Mouse (Mus musculus) kidney, postnatal 0 days (tissue): ENCODE measurements around the gene Nme3. TPM values are rescaled to one million over a fixed set of nuclear protein-coding genes. Genes with fewer than 3 reads are reported as not detected.

Experiments used
- ATAC-seq: fragments of 200-750 bp; cut with Nextera tagmentation; replicated peaks from 2 replicates; pipeline ENCODE4 v1.8.0; 2017; ENCODE audit warnings: low read depth, moderate number of reproducible peaks, moderate TSS enrichment, moderate library complexity; ENCODE audit not compliant: low FRiP score
- DNase-seq: peaks from one replicate; pipeline ENCODE4 v3.0.0-alpha.2; 2016; ENCODE audit warnings: low spot score
- H3K27ac ChIP-seq: fragments of 300-500 bp; sonication (generic); 2 replicates; pipeline ENCODE4 v1.5.1; 2014; ENCODE audit warnings: mild to moderate bottlenecking
- H3K27me3 ChIP-seq: fragments of 300-500 bp; sonication (generic); 2 replicates; pipeline ENCODE4 v1.6.1; 2014; ENCODE audit warnings: low read length, mixed read lengths; ENCODE audit not compliant: insufficient read depth
- H3K36me3 ChIP-seq: fragments of 300-500 bp; sonication (generic); 2 replicates; pipeline ENCODE4 v1.6.1; 2014; ENCODE audit warnings: low read length, mixed read lengths; ENCODE audit not compliant: insufficient read depth
- H3K4me1 ChIP-seq: fragments of 300-500 bp; sonication (generic); replicated peaks from 2 replicates; pipeline ENCODE4 v1.6.1; 2014; ENCODE audit warnings: antibody characterized with exemption, low read length, mixed read lengths; ENCODE audit not compliant: insufficient read depth
- H3K4me2 ChIP-seq: fragments of 300-500 bp; sonication (generic); 2 replicates; pipeline ENCODE4 v1.6.1; 2014; ENCODE audit warnings: mild to moderate bottlenecking, low read length, moderate library complexity, mixed read lengths
- H3K4me3 ChIP-seq: fragments of 300-500 bp; sonication (generic); replicated peaks from 2 replicates; pipeline ENCODE4 v1.5.1; 2014; ENCODE audit warnings: low read depth, low read length
- H3K9ac ChIP-seq: fragments of 300-500 bp; sonication (generic); 2 replicates; pipeline ENCODE4 v1.6.1; 2014; ENCODE audit warnings: low read depth, low read length
- H3K9me3 ChIP-seq: fragments of 300-500 bp; sonication (generic); replicated peaks from 2 replicates; pipeline ENCODE4 v1.6.1; 2016; ENCODE audit warnings: low read length, inconsistent platforms, mixed read lengths
- CTCF ChIP-seq: IDR thresholded peaks from 2 replicates; pipeline ENCODE4 v1.5.1; 2016; ENCODE audit warnings: antibody characterized with exemption, low read depth, mild to moderate bottlenecking, moderate library complexity
- WGBS: fragments of 180-500 bp; shearing (Covaris S2); extraction: QIAGEN DNeasy Blood & Tissue Kit; methylation state at CpG from one replicate; pipeline ENCODE4 v1.1.7; 2014; 5-methylcytosine and 5-hydroxymethylcytosine counted together
- polyA plus RNA-seq: library from polyadenylated mRNA; unstranded; fragments of >200 nt; fragmentation: Nextera tagmentation; extraction: Ambion mirVana; gene quantifications from 2 replicates; pipeline ENCODE4 v1.2.1, GENCODE M21; 2015

Nme3 gene
- polyA plus RNA-seq = 87.1 and 93.1 TPM in 2 replicates

DNA sequence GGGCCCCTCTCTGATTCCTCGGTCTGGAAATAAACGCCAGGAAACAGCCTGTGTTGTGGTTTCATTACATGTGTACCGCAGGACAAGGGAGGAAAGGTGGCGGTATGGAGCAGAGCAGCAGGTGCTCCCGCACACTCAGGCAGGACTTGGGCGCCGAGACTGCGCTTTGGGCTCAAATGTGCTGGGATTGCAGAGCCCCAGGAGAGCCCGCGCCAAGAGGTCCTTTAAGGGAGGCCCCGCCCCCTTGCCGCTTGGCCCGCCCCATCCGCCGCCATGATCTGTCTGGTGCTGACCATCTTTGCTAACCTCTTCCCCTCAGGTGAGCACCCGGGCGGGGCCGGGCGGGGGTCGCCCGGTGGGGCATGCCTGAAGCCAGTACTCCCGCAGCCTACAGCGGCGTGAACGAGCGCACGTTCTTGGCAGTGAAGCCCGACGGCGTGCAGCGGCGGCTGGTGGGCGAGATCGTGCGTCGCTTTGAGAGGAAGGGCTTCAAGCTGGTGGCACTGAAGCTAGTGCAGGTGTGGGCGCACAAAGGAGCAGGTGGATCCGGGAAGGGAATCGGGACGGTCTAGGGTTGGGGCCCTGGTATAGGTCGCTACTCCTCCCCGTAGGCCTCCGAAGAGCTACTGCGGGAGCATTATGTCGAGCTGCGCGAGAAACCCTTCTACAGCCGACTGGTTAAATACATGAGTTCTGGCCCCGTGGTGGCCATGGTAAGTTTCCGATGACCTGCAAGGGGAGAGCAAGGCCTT lies at the start of gene Nme3:
Gene Nme3, plus strand, starts transcription at position 260 of the 752 bp plus-strand sequence.
- DNase-seq = peak; percentile 86
- peak within 1 kb of the TSS; percentile 86 for H3K4me3 ChIP-seq

DNA sequence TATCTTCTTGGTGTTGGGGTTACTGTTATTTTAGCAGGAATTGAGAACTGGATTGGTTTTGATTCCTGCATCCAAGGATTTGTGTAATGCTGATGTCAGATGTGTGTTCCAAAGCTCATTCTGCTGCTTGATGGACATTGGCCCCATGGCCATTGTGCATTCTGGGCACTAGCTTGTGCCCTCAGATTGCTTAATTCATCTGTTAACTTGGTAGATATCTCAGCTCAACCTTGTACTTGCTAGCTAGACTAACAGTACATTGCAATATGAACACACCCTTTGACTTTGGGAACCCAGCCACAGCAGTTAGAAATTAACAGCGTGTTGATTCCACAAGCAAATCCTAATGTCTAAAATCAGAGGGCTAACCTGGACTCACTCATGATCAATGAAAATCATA lies 48.9 kb upstream of the Nme3 start:
- H3K4me2 ChIP-seq = no peak overlapping the region
- H3K4me3 ChIP-seq = no peak overlapping the region
- 0 out of 2 replicates have a peak, but pooled peaks cover 8% of the 10 kb centered on the region for H3K4me1 ChIP-seq
- no peaks in the 10 kb centered on the region for H3K27me3 ChIP-seq
- TF ChIP-seq CTCF = no peak
- no peak overlapping the region for H3K27ac ChIP-seq
- ATAC-seq = no peak
- H3K9me3 ChIP-seq = no peaks in the 10 kb centered on the region
- DNase-seq = no peak
- whole genome bisulfite sequencing = 98% methylated on average over 1 of the region's 1 CpGs
- no peaks in the 10 kb centered on the region for H3K36me3 ChIP-seq
- no peak overlapping the region for H3K9ac ChIP-seq

More for the DNA sequence above, at the start of gene Nme3:
- no peaks in the 10 kb centered on the region for H3K27me3 ChIP-seq
- WGBS = 1% methylated on average over 49 of the region's 50 CpGs
- H3K9me3 ChIP-seq = no peaks in the 10 kb centered on the region
- H3K36me3 ChIP-seq = peaks cover 48% of the 10 kb centered on the region
- H3K4me1 ChIP-seq = peaks cover 6% of the 10 kb centered on the region; the same call in 1 of the 2 replicates
- H3K4me2 ChIP-seq = peak within 1 kb of the TSS; percentile 95
- peak; percentile 67 for ATAC-seq
- peak; percentile 26; the same call in 1 of the 2 replicates for TF ChIP-seq CTCF
- peak within 1 kb of the TSS; percentile 93 for H3K9ac ChIP-seq
- peak within 1 kb of the TSS; percentile 89 for H3K27ac ChIP-seq

DNA sequence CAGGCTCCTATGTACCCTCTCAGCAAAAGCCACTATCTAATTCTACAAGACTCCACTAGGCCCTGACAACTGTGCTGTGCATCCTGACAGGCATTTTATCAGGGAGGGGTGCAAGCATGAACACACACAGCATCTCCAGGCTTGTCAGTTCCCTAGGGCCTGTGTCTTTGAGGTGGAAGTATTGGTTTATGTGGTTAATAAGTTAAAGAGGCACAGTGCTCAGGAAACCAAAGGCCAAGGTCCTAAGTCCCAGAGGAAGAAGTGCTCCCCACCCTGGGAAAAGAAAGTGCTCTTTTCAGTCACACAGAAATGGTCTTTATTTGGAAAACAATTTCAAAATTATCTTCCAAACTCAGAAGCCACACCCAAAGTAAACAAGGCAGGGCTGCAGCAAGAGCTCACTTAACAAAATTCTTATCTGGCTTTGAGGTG lies 47.7 kb upstream of the Nme3 start:
- H3K36me3 ChIP-seq = 0 out of 2 replicates have a peak, but pooled peaks cover 2% of the 10 kb centered on the region
- TF ChIP-seq CTCF = no peak

DNA sequence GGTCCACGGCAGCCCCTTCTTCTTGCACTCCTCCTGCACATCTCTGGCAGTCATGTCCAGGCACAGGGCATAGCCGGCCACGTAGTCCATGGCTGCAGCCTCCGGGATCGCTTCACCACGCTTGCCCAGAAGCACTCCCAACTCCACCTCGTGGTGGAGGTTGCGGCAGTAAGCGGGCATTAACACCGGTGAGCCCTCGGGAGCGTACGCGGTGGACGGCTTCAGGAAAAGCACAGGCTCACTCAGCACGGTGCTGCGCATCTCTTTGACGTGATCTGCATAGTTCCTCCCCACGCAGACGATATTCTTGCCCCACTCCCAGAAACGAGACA lies 46.6 kb upstream of the Nme3 start:
- Histone ChIP-seq H3K27me3 (no peaks in the 10 kb centered on the region), H3K36me3 (0 out of 2 replicates have a peak, but pooled peaks cover 3% of the 10 kb centered on the region), H3K4me1 (0 out of 2 replicates have a peak, but pooled peaks cover 8% of the 10 kb centered on the region), H3K4me2 (peak overlapping the region; percentile 81), H3K9ac (peak overlapping the region; percentile 64), H3K27ac (peak overlapping the region; percentile 85), H3K4me3 (peak overlapping the region; percentile 68), H3K9me3 (no peaks in the 10 kb centered on the region)
- peak; percentile 45; the same call in 1 of the 2 replicates for TF ChIP-seq CTCF
- peak; percentile 21 for ATAC-seq
- WGBS = under 1% methylated on average over 21 of the region's 21 CpGs
- DNase-seq = no peak

More for the DNA sequence above, 47.7 kb upstream of the Nme3 start:
- Histone ChIP-seq H3K27me3 (no peaks in the 10 kb centered on the region), H3K9ac (no peak overlapping the region), H3K4me3 (peak overlapping the region; percentile 68), H3K27ac (peak overlapping the region; percentile 85), H3K4me2 (peak overlapping the region; percentile 81), H3K9me3 (no peaks in the 10 kb centered on the region), H3K4me1 (0 out of 2 replicates have a peak, but pooled peaks cover 8% of the 10 kb centered on the region)
- DNase-seq (no peak), ATAC-seq (no peak)

DNA sequence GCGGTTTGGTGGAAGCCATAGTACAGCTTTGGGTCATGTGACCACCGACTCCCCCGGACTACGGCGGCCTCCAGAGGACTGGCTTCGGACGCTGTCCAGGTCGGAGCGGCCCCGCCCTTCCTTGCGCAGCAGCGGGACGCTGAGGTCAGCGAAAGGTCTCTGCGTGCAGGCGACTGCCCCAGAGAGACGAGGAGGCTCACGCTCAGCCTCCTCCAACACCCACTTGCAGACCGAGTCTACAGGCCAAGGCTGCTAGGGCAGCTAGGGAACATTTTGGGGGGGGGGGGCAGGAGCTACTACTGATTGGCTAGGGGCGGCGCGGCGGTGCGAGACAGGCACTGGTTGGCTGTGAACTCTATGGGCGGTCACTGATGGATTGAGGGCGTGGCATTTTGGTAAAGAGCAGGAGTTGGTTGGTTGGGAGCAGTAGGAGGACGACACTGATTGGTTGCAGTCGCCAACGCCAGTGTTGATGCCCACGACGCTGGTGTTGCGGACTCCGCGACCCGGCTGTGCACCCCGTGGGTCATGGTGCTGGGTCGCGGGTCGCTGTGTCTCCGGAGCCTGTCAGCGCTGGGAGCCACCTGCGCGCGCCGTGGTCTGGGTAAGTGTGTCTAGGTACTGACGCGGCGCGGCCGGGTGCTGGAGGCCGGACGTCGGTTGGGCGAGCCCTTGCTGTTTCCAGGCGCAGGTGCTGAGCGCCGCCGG lies 46.1 kb upstream of the Nme3 start, which contains the start of gene Fahd1:
Gene Fahd1, minus strand, starts transcription at position 300 of the 708 bp plus-strand sequence.
- no peaks in the 10 kb centered on the region for H3K9me3 ChIP-seq
- under 1% methylated on average over 58 of the region's 58 CpGs for WGBS
- peak within 1 kb of the TSS; percentile 85 for H3K27ac ChIP-seq
- H3K36me3 ChIP-seq = peaks cover 3% of the 10 kb centered on the region; the same call in 1 of the 2 replicates
- H3K9ac ChIP-seq = peak within 1 kb of the TSS; percentile 71
- H3K4me3 ChIP-seq = peak within 1 kb of the TSS; percentile 68
- H3K27me3 ChIP-seq = no peaks in the 10 kb centered on the region
- no peak for TF ChIP-seq CTCF
- H3K4me1 ChIP-seq = 0 out of 2 replicates have a peak, but pooled peaks cover 8% of the 10 kb centered on the region
- peak within 1 kb of the TSS; percentile 81 for H3K4me2 ChIP-seq
- DNase-seq = peak; percentile 100
- peak; percentile 98 for ATAC-seq

DNA sequence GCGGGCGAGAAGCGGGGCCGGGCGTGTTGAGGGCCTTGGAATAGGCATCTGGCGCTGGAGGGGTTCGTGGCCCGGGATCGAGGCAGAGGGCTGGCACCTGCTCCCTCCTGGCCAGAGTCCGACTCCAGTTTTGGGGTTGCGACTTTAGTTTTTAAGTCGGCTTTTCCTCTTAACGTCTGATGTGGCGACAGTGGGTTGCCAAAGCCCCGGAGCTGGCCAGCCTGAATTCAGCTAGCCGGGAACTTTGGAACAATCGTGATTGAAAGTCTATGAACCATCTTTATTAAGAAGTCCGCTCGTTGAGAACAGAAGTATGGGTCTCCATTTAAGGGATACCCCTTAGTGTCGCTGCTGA lies 45.5 kb upstream of the Nme3 start:
- Histone ChIP-seq H3K9ac (peak overlapping the region; percentile 71), H3K9me3 (no peaks in the 10 kb centered on the region), H3K4me2 (peak overlapping the region; percentile 81), H3K27ac (peak overlapping the region; percentile 85), H3K4me3 (peak overlapping the region; percentile 68), H3K27me3 (no peaks in the 10 kb centered on the region), H3K36me3 (peaks cover 3% of the 10 kb centered on the region; the same call in 1 of the 2 replicates), H3K4me1 (0 out of 2 replicates have a peak, but pooled peaks cover 8% of the 10 kb centered on the region)
- no peak for ATAC-seq
- TF ChIP-seq CTCF = no peak
- no peak for DNase-seq
- WGBS = under 1% methylated on average over 20 of the region's 20 CpGs
